Mouse (Mus musculus) kidney, adult 9 months (tissue): ENCODE measurements around the gene Fam240b.
A peak's percentile ranks its signal among the peaks of the same experiment; 100 is the strongest.

Source experiments
- DNase-seq: peaks from one replicate; pipeline ENCODE4 v3.0.0; 2022

Gene Fam240b

GRCm38 (mm10) chr13:64439471-64439870, 58.1 kb downstream of the Fam240b start:
- no peak for DNase-seq

- DNase-seq, result peak; percentile 80
These were observed 58.6 kb downstream of the Fam240b start for GRCm38 (mm10) chr13:64438863-64439452.

- DNase-seq, result no peak
These were observed 59.8 kb downstream of the Fam240b start for GRCm38 (mm10) chr13:64437801-64438200.

- DNase-seq, result peak; percentile 97
These were observed 65.3 kb downstream of the Fam240b start, which contains the start of gene Cdk20 for GRCm38 (mm10) chr13:64432017-64432995. Cdk20 (plus strand) TSS chr13:64432314.
